Mouse (Mus musculus): ENCODE measurements around the gene Snrpd3. TPM values are rescaled to one million over a fixed set of nuclear protein-coding genes. Genes with fewer than 3 reads are reported as not detected.

Gene Snrpd3
- total RNA-seq, 1 experiment, result 124 TPM

DNA sequence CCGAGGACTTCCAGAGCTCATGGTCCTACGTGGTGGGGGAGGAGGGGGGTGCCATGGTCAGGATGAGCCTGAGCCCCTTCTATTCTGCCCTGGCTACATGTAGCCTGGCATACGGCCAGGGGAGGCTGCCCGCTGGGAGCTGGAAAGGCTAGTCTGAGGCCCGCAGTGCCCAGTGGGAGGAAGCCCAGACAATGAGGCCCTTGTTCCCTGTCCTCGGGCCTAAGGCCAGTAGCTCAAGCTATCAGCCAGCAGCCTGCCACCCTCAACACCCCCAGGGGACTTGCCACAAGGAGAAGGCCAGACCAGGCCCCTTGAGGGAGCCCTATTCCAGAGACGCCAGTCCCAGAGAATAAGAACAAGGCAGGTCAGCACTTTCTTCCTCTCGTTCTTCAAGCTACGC, 38.7 kb downstream of the Snrpd3 start:
- Histone ChIP-seq H3K36me3 (ENCODE audit: control insufficient read depth, insufficient read depth, low read length, poor library complexity, severe bottlenecking) (no peaks in the 10 kb centered on the region), H3K4me1 (ENCODE audit: control insufficient read depth in 2 of 2, insufficient read depth in 2 of 2, low read length in 2 of 2, poor library complexity in 1 of 2) (peaks cover 5 to 20% of the 10 kb centered on the region in 2 experiments; a peak in 2 of 4 replicates), H3K9ac (ENCODE audit: insufficient read depth, low read depth, low read length, poor library complexity, severe bottlenecking) (no peak overlapping the region), H3K27ac (ENCODE audit: insufficient read depth, low read depth, low read length, poor library complexity, severe bottlenecking) (no peak overlapping the region), H3K4me3 (ENCODE audit: insufficient read depth in 1 of 2, low read depth in 1 of 2, low read length in 2 of 2, poor library complexity in 1 of 2, severe bottlenecking in 1 of 2) (no peak overlapping the region), H3K9me3 (ENCODE audit: control insufficient read depth, insufficient read depth, low read depth, low read length) (no peaks in the 10 kb centered on the region)
- DNase-seq (ENCODE audit: low read depth, low spot score), result no peak
- in situ Hi-C loops (cut with MboI; ENCODE audit: low sequenced_read_pairs in 2 of 2, unreplicated experiment in 2 of 2), result no loop called here
- no peak for TF ChIP-seq HCFC1 (IDR thresholded peaks at IDR 0.05; ENCODE audit: borderline replicate concordance, insufficient read depth, low read length)
- no peak for TF ChIP-seq ZC3H11A (IDR thresholded peaks at IDR 0.05; ENCODE audit: borderline replicate concordance, low read depth, low read length)
- TF ChIP-seq MAFK (IDR thresholded peaks at IDR 0.05; ENCODE audit: insufficient read depth, low read depth, low read length), result no peak
- no peak for TF ChIP-seq CHD2 (IDR thresholded peaks at IDR 0.05; ENCODE audit: low read depth, low read length)

DNA sequence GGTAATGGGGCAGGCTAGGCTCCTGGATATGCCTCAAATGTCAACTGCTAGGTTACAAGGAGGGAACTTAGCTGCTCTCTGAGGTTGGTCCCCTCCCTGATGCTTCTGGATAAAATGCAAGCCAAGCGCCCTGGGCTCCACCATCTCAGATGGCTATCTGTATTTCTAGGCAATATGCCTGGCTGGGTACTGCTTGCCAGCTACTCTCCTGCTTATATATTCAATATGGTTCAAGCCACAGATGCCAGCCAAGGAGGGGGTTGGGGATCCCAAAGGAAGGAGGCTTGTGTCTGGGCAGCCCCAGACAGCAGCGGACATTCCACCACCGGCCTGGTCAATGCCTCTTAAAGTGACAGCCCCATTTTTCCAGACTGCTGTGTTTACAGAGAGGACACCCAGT, 41.2 kb downstream of the Snrpd3 start:
- peaks cover 10 to 15% of the 10 kb centered on the region in 2 experiments; a peak in 2 of 4 replicates for H3K4me1 ChIP-seq (ENCODE audit: control insufficient read depth in 2 of 2, insufficient read depth in 2 of 2, low read length in 2 of 2, poor library complexity in 1 of 2)
- no peaks in the 10 kb centered on the region for H3K9me3 ChIP-seq (ENCODE audit: control insufficient read depth, insufficient read depth, low read depth, low read length)
- TF ChIP-seq ZC3H11A (IDR thresholded peaks at IDR 0.05; ENCODE audit: borderline replicate concordance, low read depth, low read length), result no peak
- no peak for TF ChIP-seq HCFC1 (IDR thresholded peaks at IDR 0.05; ENCODE audit: borderline replicate concordance, insufficient read depth, low read length)
- TF ChIP-seq MAFK (IDR thresholded peaks at IDR 0.05; ENCODE audit: insufficient read depth, low read depth, low read length), result no peak
- TF ChIP-seq ZNF384 (IDR thresholded peaks at IDR 0.05; ENCODE audit: low read depth, low read length), result no peak
- no peak for TF ChIP-seq CHD2 (IDR thresholded peaks at IDR 0.05; ENCODE audit: low read depth, low read length)
- H3K27ac ChIP-seq (ENCODE audit: insufficient read depth, low read depth, low read length, poor library complexity, severe bottlenecking), result no peak overlapping the region
- H3K4me3 ChIP-seq (ENCODE audit: insufficient read depth in 1 of 2, low read depth in 1 of 2, low read length in 2 of 2, poor library complexity in 1 of 2, severe bottlenecking in 1 of 2), result no peak overlapping the region
- in situ Hi-C loops (cut with MboI; ENCODE audit: low sequenced_read_pairs in 2 of 2, unreplicated experiment in 2 of 2), result no loop called here
- DNase-seq (ENCODE audit: low read depth, low spot score), result no peak
- no peaks in the 10 kb centered on the region for H3K36me3 ChIP-seq (ENCODE audit: control insufficient read depth, insufficient read depth, low read length, poor library complexity, severe bottlenecking)
- no peak overlapping the region for H3K9ac ChIP-seq (ENCODE audit: insufficient read depth, low read depth, low read length, poor library complexity, severe bottlenecking)

DNA sequence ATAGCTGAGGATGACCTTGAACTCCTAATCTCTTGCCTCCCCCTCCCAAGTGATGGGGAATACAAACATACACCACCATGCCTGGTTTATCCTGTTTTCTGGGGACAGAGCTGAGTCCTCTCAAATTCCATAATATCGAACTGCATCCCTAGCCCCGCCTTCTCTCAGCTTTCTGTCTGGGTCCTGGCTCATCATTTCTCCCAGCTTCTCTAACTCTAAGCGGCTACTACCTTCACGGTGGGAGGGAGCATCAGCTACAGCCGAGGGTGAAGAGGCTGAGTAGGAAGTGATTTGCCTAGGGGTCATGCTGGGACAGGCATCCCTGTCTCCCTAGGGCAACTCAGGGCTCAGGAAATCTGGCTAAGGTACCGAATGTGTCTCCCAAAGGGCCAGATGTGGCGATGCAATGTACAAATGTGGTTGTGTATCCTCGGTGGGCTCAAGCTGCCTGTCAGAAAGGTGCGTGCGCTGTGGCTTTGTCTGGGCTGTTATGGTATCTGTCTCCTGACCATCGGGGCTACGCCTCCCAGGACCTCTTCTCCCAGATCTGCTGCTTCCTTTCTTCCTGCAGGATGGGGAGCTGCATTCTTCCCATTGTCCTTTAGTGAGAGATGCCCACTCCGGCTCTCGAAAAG, 41.8 kb downstream of the Snrpd3 start:
- no peak overlapping the region for H3K27ac ChIP-seq (ENCODE audit: insufficient read depth, low read depth, low read length, poor library complexity, severe bottlenecking)

DNA sequence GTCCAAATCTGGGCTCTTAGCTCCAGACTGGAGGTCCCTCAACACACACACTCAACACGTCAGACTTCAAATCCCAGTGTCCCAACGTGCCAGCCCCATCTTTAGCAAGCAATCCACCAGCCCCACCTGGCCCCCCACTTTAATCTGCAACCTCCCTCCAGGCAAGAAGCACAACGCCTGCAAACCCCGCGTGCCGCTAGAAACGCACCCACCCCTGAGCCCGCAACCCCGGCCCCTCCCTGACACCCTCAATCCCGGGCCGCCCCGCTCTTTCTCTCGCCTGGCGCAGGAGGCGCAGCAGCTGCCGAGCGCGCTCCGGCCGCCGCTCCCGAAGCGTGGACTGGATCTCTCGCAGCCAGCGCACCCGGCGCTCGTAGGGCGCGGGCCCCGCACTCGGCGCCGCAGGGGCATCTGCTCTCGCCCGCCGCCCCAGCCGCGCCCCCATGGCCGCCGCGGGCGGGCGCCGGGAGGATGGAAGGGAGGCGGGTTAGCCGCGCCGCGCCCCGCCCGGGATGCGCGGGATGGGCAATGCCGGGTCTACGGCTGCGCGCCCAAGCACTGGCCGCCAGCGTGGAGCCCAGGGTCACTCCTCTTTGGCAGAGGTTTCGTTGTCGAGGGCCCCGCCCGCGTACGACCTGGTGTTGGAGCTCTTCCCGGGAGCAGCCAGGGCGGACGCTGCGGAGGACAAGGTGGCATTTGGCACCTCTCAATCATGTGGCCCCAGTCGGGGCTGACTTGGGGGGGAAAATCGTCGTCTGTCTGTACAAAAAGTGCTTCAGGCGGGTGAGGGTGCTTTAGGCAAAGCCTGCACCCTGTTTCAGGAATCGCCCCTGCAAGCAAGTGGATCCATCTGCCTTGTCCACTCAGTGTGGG, 42.6 kb downstream of the Snrpd3 start, which contains the start of gene Lrrc75b:
Gene Lrrc75b (minus strand): TSS at position 655 of the 873 bp plus-strand sequence.
- peaks cover 13 to 21% of the 10 kb centered on the region in 2 experiments; a peak in 2 of 4 replicates for H3K4me1 ChIP-seq (ENCODE audit: control insufficient read depth in 2 of 2, insufficient read depth in 2 of 2, low read length in 2 of 2, poor library complexity in 1 of 2)
- H3K4me3 ChIP-seq (ENCODE audit: insufficient read depth in 1 of 2, low read depth in 1 of 2, low read length in 2 of 2, poor library complexity in 1 of 2, severe bottlenecking in 1 of 2), result peak within 1 kb of the TSS; percentile 63 to 74
- in situ Hi-C loops (cut with MboI; ENCODE audit: low sequenced_read_pairs in 2 of 2, unreplicated experiment in 2 of 2), result no loop called here
- H3K9me3 ChIP-seq (ENCODE audit: control insufficient read depth, insufficient read depth, low read depth, low read length), result no peaks in the 10 kb centered on the region
- no peaks in the 10 kb centered on the region for H3K36me3 ChIP-seq (ENCODE audit: control insufficient read depth, insufficient read depth, low read length, poor library complexity, severe bottlenecking)
- H3K9ac ChIP-seq (ENCODE audit: insufficient read depth, low read depth, low read length, poor library complexity, severe bottlenecking), result peak within 1 kb of the TSS; percentile 72
- no peak for DNase-seq (ENCODE audit: low read depth, low spot score)
- no peak for TF ChIP-seq HCFC1 (IDR thresholded peaks at IDR 0.05; ENCODE audit: borderline replicate concordance, insufficient read depth, low read length)
- TF ChIP-seq CHD2 (IDR thresholded peaks at IDR 0.05; ENCODE audit: low read depth, low read length), result no peak
- no peak for TF ChIP-seq ZNF384 (IDR thresholded peaks at IDR 0.05; ENCODE audit: low read depth, low read length)
- TF ChIP-seq MAFK (IDR thresholded peaks at IDR 0.05; ENCODE audit: insufficient read depth, low read depth, low read length), result no peak
- TF ChIP-seq ZC3H11A (IDR thresholded peaks at IDR 0.05; ENCODE audit: borderline replicate concordance, low read depth, low read length), result no peak
- H3K27ac ChIP-seq (ENCODE audit: insufficient read depth, low read depth, low read length, poor library complexity, severe bottlenecking), result no peak within 1 kb of the TSS

More for the DNA sequence above, 41.8 kb downstream of the Snrpd3 start:
- Histone ChIP-seq H3K36me3 (ENCODE audit: control insufficient read depth, insufficient read depth, low read length, poor library complexity, severe bottlenecking) (no peaks in the 10 kb centered on the region), H3K4me1 (ENCODE audit: control insufficient read depth in 2 of 2, insufficient read depth in 2 of 2, low read length in 2 of 2, poor library complexity in 1 of 2) (peaks cover 13 to 16% of the 10 kb centered on the region in 2 experiments; a peak in 2 of 4 replicates), H3K9me3 (ENCODE audit: control insufficient read depth, insufficient read depth, low read depth, low read length) (no peaks in the 10 kb centered on the region), H3K4me3 (ENCODE audit: insufficient read depth in 1 of 2, low read depth in 1 of 2, low read length in 2 of 2, poor library complexity in 1 of 2, severe bottlenecking in 1 of 2) (peak overlapping the region in 1 of 2 experiments; percentile 55; a peak in 1 of 4 replicates), H3K9ac (ENCODE audit: insufficient read depth, low read depth, low read length, poor library complexity, severe bottlenecking) (0 out of 2 replicates have a peak overlapping the region, but pooled peaks have one; percentile 72)
- in situ Hi-C loops (cut with MboI; ENCODE audit: low sequenced_read_pairs in 2 of 2, unreplicated experiment in 2 of 2), result no loop called here
- no peak for TF ChIP-seq CHD2 (IDR thresholded peaks at IDR 0.05; ENCODE audit: low read depth, low read length)
- no peak for TF ChIP-seq ZC3H11A (IDR thresholded peaks at IDR 0.05; ENCODE audit: borderline replicate concordance, low read depth, low read length)
- TF ChIP-seq HCFC1 (IDR thresholded peaks at IDR 0.05; ENCODE audit: borderline replicate concordance, insufficient read depth, low read length), result no peak
- no peak for TF ChIP-seq MAFK (IDR thresholded peaks at IDR 0.05; ENCODE audit: insufficient read depth, low read depth, low read length)
- TF ChIP-seq ZNF384 (IDR thresholded peaks at IDR 0.05; ENCODE audit: low read depth, low read length), result no peak
- DNase-seq (ENCODE audit: low read depth, low spot score), result no peak
